In genomic region chr11:46278140-46278539, GRCm38 (mm10) we compare ENCODE assay signal across 22 mouse cellular contexts. TPM values are rescaled to one million over a fixed set of nuclear protein-coding genes. Genes with fewer than 3 reads are reported as not detected.
DNase-seq lines count a peak whose midpoint lies in the region; TF ChIP-seq lines count a peak whose summit lies in the region.
"Had no signal": no experiment of that assay in that cellular context is flagged by ENCODE, and none has a peak within 500 bp of the region (broad histone marks: within the 10 kb centered on the region; RNA-seq: fewer than 3 reads in every experiment).

No protein-coding gene starts in this region.

- H3K4me2 ChIP-seq in CH12.LX (ENCODE audit: insufficient read depth, low read depth, poor library complexity, severe bottlenecking) = no peak overlapping the region
- H3K4me2 ChIP-seq: forebrain, embryonic 13.5 days; heart, embryonic 13.5 days; hindbrain, embryonic 13.5 days had no signal

- no peak for TF ChIP-seq CTCF in layer of hippocampus, adult 2 months (conservative IDR thresholded peaks at IDR 0.05)
- TF ChIP-seq CTCF in CH12.LX (conservative IDR thresholded peaks at IDR 0.05 in 1 of 2, IDR thresholded peaks at IDR 0.05 in 1 of 2; ENCODE audit: low read depth in 2 of 2, low read length in 2 of 2) = no peak

- no peak for TF ChIP-seq RAD21 in CH12.LX (IDR thresholded peaks at IDR 0.05; ENCODE audit: low read depth, low read length)

- H3K4me1 ChIP-seq in CH12.LX (ENCODE audit: control insufficient read depth in 1 of 2, insufficient read depth in 2 of 2) = peaks cover 0 to 80% of the 10 kb centered on the region in 2 experiments; a peak in 2 of 4 replicates
- H3K4me1 ChIP-seq: embryonic facial prominence, embryonic 10.5 days; forebrain, embryonic 13.5 days; heart, embryonic 13.5 days; hindbrain, embryonic 13.5 days had no signal

- DNase-seq in adrenal gland, postnatal 14 days = peak; percentile 39
- DNase-seq in adrenal gland, postnatal 25 days = no peak
- DNase-seq in layer of hippocampus, adult 2 months (ENCODE audit: low spot score in 2 of 2) = no peak
- DNase-seq in layer of hippocampus, adult 9-10 months (ENCODE audit: low spot score) = no peak
- DNase-seq in 416B (ENCODE audit: low read depth) (peak; percentile 47), CH12.LX (ENCODE audit: extremely low read depth) (no peak)
- no peak for DNase-seq in cerebellum, postnatal 4 days (ENCODE audit: low spot score in 2 of 2)
- no peak for DNase-seq in B cell, adult 2 months
- DNase-seq: cerebellum, adult 18-20 months; cerebellum, adult 9-11 months; cerebellum, postnatal 36 days; forebrain, postnatal 0 days; gastrocnemius, postnatal 14 days had no signal

- in situ Hi-C loops in CH12.LX (cut with MboI; ENCODE audit: low pct_ligation_motif_present, low pct_unique_long_range_greater_than_20kb, low sequenced_read_pairs) = loop anchor here (5.0 kb wide), 2 partner anchors 34 to 154 kb away; partner anchors contain the start of gene Cyfip2

- no peak for TF ChIP-seq POLR2A in CH12.LX (IDR thresholded peaks at IDR 0.05; ENCODE audit: low read depth, low read length)

- H3K79me2 ChIP-seq in CH12.LX (replicated peaks; ENCODE audit: control insufficient read depth, extremely low read depth, insufficient read depth, poor library complexity, severe bottlenecking) = peaks cover 2% of the 10 kb centered on the region; the same call in 1 of the 2 replicates

- H3K9me3 ChIP-seq in CH12.LX (replicated peaks; ENCODE audit: low read length) = no peaks in the 10 kb centered on the region
- H3K9me3 ChIP-seq: embryonic facial prominence, embryonic 10.5 days; forebrain, embryonic 13.5 days; heart, embryonic 13.5 days; hindbrain, embryonic 13.5 days had no signal

- dilution Hi-C loops in CH12.LX (cut with MboI; ENCODE audit: extremely low pct_ligation_motif_present, extremely low pct_unique_long_range_greater_than_20kb, low sequenced_read_pairs) = no loop called here

- peaks cover 89 to 98% of the 10 kb centered on the region in 2 experiments for H3K36me3 ChIP-seq in CH12.LX (replicated peaks in 1 of 2; ENCODE audit: control insufficient read depth in 1 of 2, insufficient read depth in 1 of 2, low read length in 1 of 2)

- H3K27me3 ChIP-seq in CH12.LX (replicated peaks) = no peaks in the 10 kb centered on the region
- H3K27me3 ChIP-seq: forebrain, embryonic 13.5 days; heart, embryonic 13.5 days; hindbrain, embryonic 13.5 days; Patski had no signal

- H3K4me3 ChIP-seq in layer of hippocampus, adult 2 months = no peak overlapping the region
- H3K4me3 ChIP-seq in CH12.LX (replicated peaks in 1 of 3; ENCODE audit: low read depth in 2 of 3, low read length in 2 of 3, poor library complexity in 1 of 3) = no peak overlapping the region
- H3K4me3 ChIP-seq: embryonic facial prominence, embryonic 10.5 days; forebrain, embryonic 13.5 days; heart, embryonic 13.5 days; hindbrain, embryonic 13.5 days had no signal

- H3K27ac ChIP-seq in layer of hippocampus, adult 2 months = peak overlapping the region; percentile 64; the same call in 1 of the 2 replicates
- H3K27ac ChIP-seq in CH12.LX (ENCODE audit: insufficient read depth, low read depth) = no peak overlapping the region
- H3K27ac ChIP-seq: embryonic facial prominence, embryonic 10.5 days; forebrain, embryonic 13.5 days; heart, embryonic 13.5 days; hindbrain, embryonic 13.5 days; hindbrain, postnatal 0 days had no signal

- H3K9ac ChIP-seq in CH12.LX (ENCODE audit: insufficient read depth, low read depth) = no peak overlapping the region
- H3K9ac ChIP-seq: forebrain, embryonic 13.5 days; forebrain, postnatal 0 days; heart, embryonic 13.5 days; hindbrain, embryonic 13.5 days had no signal

- peak; percentile 50 for TF ChIP-seq EP300 in CH12.LX (IDR thresholded peaks at IDR 0.05; ENCODE audit: low read length)

TF ChIP-seq in CH12.LX, 34 proteins besides CTCF, POLR2A, EP300 and RAD21:
- TF ChIP-seq CHD1 (IDR thresholded peaks at IDR 0.05; ENCODE audit: low read depth, low read length) (no peak), SMC3 (IDR thresholded peaks at IDR 0.05; ENCODE audit: low read depth, low read length) (no peak), ETS1 (conservative IDR thresholded peaks at IDR 0.05; ENCODE audit: low read depth, low read length) (peak; percentile 74), MAZ (IDR thresholded peaks at IDR 0.05; ENCODE audit: low read depth, low read length) (no peak), IRF4 (IDR thresholded peaks at IDR 0.05; ENCODE audit: low read depth, low read length) (no peak), UBTF (IDR thresholded peaks at IDR 0.05; ENCODE audit: low read depth, low read length) (no peak), USF1 (IDR thresholded peaks at IDR 0.05; ENCODE audit: low read depth, low read length) (no peak), MEF2A (IDR thresholded peaks at IDR 0.05; ENCODE audit: borderline replicate concordance, low read depth, low read length) (peak; percentile 11; the same call in 1 of the 2 replicates), TCF12 (IDR thresholded peaks at IDR 0.05; ENCODE audit: low read depth, low read length) (peak; percentile 30; the same call in 1 of the 2 replicates), RCOR1 (conservative IDR thresholded peaks at IDR 0.05; ENCODE audit: low read depth, low read length) (no peak), MAFK (IDR thresholded peaks at IDR 0.05; ENCODE audit: insufficient replicate concordance, low read length) (no peak), KAT2A (IDR thresholded peaks at IDR 0.05; ENCODE audit: insufficient replicate concordance, low read length) (no peak), TBP (conservative IDR thresholded peaks at IDR 0.05; ENCODE audit: low read depth, low read length) (no peak), GABPA (IDR thresholded peaks at IDR 0.05; ENCODE audit: insufficient replicate concordance, low read depth, low read length) (no peak), JUN (IDR thresholded peaks at IDR 0.05; ENCODE audit: insufficient read depth, low read depth, low read length) (no peak), MAX (IDR thresholded peaks at IDR 0.05; ENCODE audit: low read length) (no peak), PAX5 (IDR thresholded peaks at IDR 0.05; ENCODE audit: low read length) (no peak)

RNA-seq across cellular contexts. Expression of gene Cyfip2, which starts 34.5 kb away (rescaled TPM):
- total RNA-seq in adrenal gland, postnatal 14 days (2021) = 47.1 and 47.7 TPM in 2 replicates
- 70.2 and 81.2 TPM in 2 replicates for total RNA-seq in adrenal gland, postnatal 25 days (2021)
- 100 to 1,000 TPM; 530 to 540 TPM for total RNA-seq in layer of hippocampus, adult 2 months (2021)
- total RNA-seq in CH12.LX (2012; rRNA removed) (77.6 and 97.6 TPM in 2 replicates), CH12.LX (2014; rRNA removed) (36.1 and 40.7 TPM in 2 replicates)
- 161 and 194 TPM in 2 replicates for polyA plus RNA-seq in CH12.LX (2012; ENCODE audit: insufficient read length, low read depth)

RNA-seq across cellular contexts. Expression of gene Fndc9, which starts 42.8 kb away (rescaled TPM):
- not detected in 2 replicates for total RNA-seq in adrenal gland, postnatal 14 days (2021)
- not detected in 2 replicates for total RNA-seq in adrenal gland, postnatal 25 days (2021)
- 1 to 10 TPM in 1 of 2 experiments, under 1 TPM in 1; 0.72 to 1.0 TPM for total RNA-seq in layer of hippocampus, adult 2 months (2021)
- total RNA-seq in CH12.LX (2012; rRNA removed) = 3.8 and 3.9 TPM in 2 replicates
- not detected in 2 replicates for total RNA-seq in CH12.LX (2014; rRNA removed)
- 12.1 and 12.5 TPM in 2 replicates for polyA plus RNA-seq in CH12.LX (2012; ENCODE audit: insufficient read length, low read depth)
- total RNA-seq: gastrocnemius, adult 18-20 months; gastrocnemius, postnatal 14 days; hematopoietic stem cell, adult 5-6 weeks had no signal
- polyA plus RNA-seq: heart, postnatal 0 days had no signal

Comparison
In these comparisons a context has a peak if more than half of its experiments do, and no peak if none do; other contexts are left out.
1. DNase-seq: peak in adrenal gland, postnatal 14 days (single experiment) and 416B (single experiment); none in adrenal gland, postnatal 25 days (single experiment), layer of hippocampus, adult 2 months (0 of 2), layer of hippocampus, adult 9-10 months (single experiment), CH12.LX (single experiment), cerebellum, postnatal 4 days (0 of 2) and B cell, adult 2 months (0 of 2).